Mouse (Mus musculus) midbrain, embryonic 12.5 days (tissue): ENCODE measurements around the gene Golph3l. TPM values are rescaled to one million over a fixed set of nuclear protein-coding genes. Genes with fewer than 3 reads are reported as not detected.
"Not testable (repeated sequence)": the region's sequence is repeated elsewhere in the genome, so short reads cannot be mapped to it uniquely, and the experiment has no call there.

Source experiments
- ATAC-seq: fragments of 200-750 bp; cut with Nextera tagmentation; 2 replicates; pipeline ENCODE4 v1.8.0; 2017; ENCODE audit warnings: low read depth, moderate TSS enrichment, moderate library complexity; ENCODE audit not compliant: low FRiP score
- H3K27ac ChIP-seq: fragments of 300-500 bp; sonication (generic); replicated peaks from 2 replicates; pipeline ENCODE4 v1.5.1; 2016; ENCODE audit warnings: mild to moderate bottlenecking
- H3K27me3 ChIP-seq: fragments of 300-500 bp; sonication (generic); 2 replicates; pipeline ENCODE4 v1.6.1; 2016; ENCODE audit warnings: mild to moderate bottlenecking
- H3K36me3 ChIP-seq: fragments of 300-500 bp; sonication (generic); 2 replicates; pipeline ENCODE4 v1.6.1; 2016
- H3K4me1 ChIP-seq: fragments of 300-500 bp; sonication (generic); 2 replicates; pipeline ENCODE4 v1.6.1; 2016
- H3K4me2 ChIP-seq: fragments of 300-500 bp; sonication (generic); replicated peaks from 2 replicates; pipeline ENCODE4 v1.6.1; 2016; ENCODE audit warnings: mild to moderate bottlenecking, moderate library complexity
- H3K4me3 ChIP-seq: fragments of 300-500 bp; sonication (generic); 2 replicates; pipeline ENCODE4 v1.5.1; 2016; ENCODE audit warnings: mild to moderate bottlenecking
- H3K9ac ChIP-seq: fragments of 300-500 bp; sonication (generic); replicated peaks from 2 replicates; pipeline ENCODE4 v1.6.1; 2016; ENCODE audit warnings: mild to moderate bottlenecking, moderate library complexity
- H3K9me3 ChIP-seq: fragments of 300-500 bp; sonication (generic); 2 replicates; pipeline ENCODE4 v1.6.1; 2016; ENCODE audit warnings: mild to moderate bottlenecking
- WGBS: fragments of 180-500 bp; shearing (Covaris S2); methylation state at CpG from one replicate; pipeline ENCODE4 v1.1.7; 2016; 5-methylcytosine and 5-hydroxymethylcytosine counted together
- polyA plus RNA-seq: library from polyadenylated mRNA; unstranded; fragments of >200 nt; fragmentation: Nextera tagmentation; extraction: Ambion mirVana; gene quantifications from 2 replicates; pipeline ENCODE4 v1.2.1, GENCODE M21; 2016

The Golph3l gene
- polyA plus RNA-seq, 1 experiment from 2014 or later = 37.8 TPM

GRCm38 (mm10) chr3:95648016-95648415, 59.3 kb downstream of the Golph3l start:
- 0 out of 2 replicates have a peak, but pooled peaks cover 4% of the 10 kb centered on the region for H3K4me1 ChIP-seq
- no peaks in the 10 kb centered on the region for H3K36me3 ChIP-seq
- 92% methylated on average over 5 of the region's 5 CpGs for WGBS
- no peak for ATAC-seq
- H3K4me3 ChIP-seq = no peak overlapping the region
- H3K9ac ChIP-seq = no peak overlapping the region
- no peak overlapping the region for H3K4me2 ChIP-seq
- H3K27ac ChIP-seq = no peak overlapping the region
- H3K9me3 ChIP-seq = no peaks in the 10 kb centered on the region
- H3K27me3 ChIP-seq = no peaks in the 10 kb centered on the region

- Histone ChIP-seq H3K9ac (no peak overlapping the region), H3K4me3 (no peak overlapping the region), H3K27me3 (no peaks in the 10 kb centered on the region), H3K36me3 (no peaks in the 10 kb centered on the region), H3K27ac (no peak overlapping the region), H3K9me3 (no peaks in the 10 kb centered on the region), H3K4me2 (no peak overlapping the region), H3K4me1 (0 out of 2 replicates have a peak, but pooled peaks cover 7% of the 10 kb centered on the region)
- 83% methylated on average over 6 of the region's 6 CpGs for WGBS
- no peak for ATAC-seq
Measured at GRCm38 (mm10) chr3:95650276-95651032, 61.7 kb downstream of the Golph3l start.

GRCm38 (mm10) chr3:95651033-95651373, 62.3 kb downstream of the Golph3l start:
- no peak overlapping the region for H3K27ac ChIP-seq
- no peak overlapping the region for H3K4me2 ChIP-seq
- H3K9ac ChIP-seq = no peak overlapping the region
- H3K4me3 ChIP-seq = no peak overlapping the region
- WGBS = 96% methylated on average over 3 of the region's 3 CpGs
- H3K9me3 ChIP-seq = no peaks in the 10 kb centered on the region
- 0 out of 2 replicates have a peak, but pooled peaks cover 7% of the 10 kb centered on the region for H3K4me1 ChIP-seq
- ATAC-seq = no peak
- no peaks in the 10 kb centered on the region for H3K27me3 ChIP-seq
- no peaks in the 10 kb centered on the region for H3K36me3 ChIP-seq

GRCm38 (mm10) chr3:95651391-95652203, 62.9 kb downstream of the Golph3l start:
- Histone ChIP-seq H3K4me3 (no peak overlapping the region), H3K9ac (no peak overlapping the region), H3K4me2 (no peak overlapping the region), H3K9me3 (no peaks in the 10 kb centered on the region), H3K4me1 (0 out of 2 replicates have a peak, but pooled peaks cover 7% of the 10 kb centered on the region), H3K27ac (no peak overlapping the region), H3K36me3 (no peaks in the 10 kb centered on the region), H3K27me3 (no peaks in the 10 kb centered on the region)
- ATAC-seq = no peak
- 91% methylated on average over 16 of the region's 16 CpGs for WGBS

GRCm38 (mm10) chr3:95652204-95652811, 63.6 kb downstream of the Golph3l start:
- no peak for ATAC-seq
- H3K9me3 ChIP-seq = no peaks in the 10 kb centered on the region
- WGBS = 52% methylated on average over 7 of the region's 7 CpGs
- H3K27me3 ChIP-seq = no peaks in the 10 kb centered on the region
- no peak overlapping the region for H3K27ac ChIP-seq
- no peak overlapping the region for H3K4me3 ChIP-seq
- H3K9ac ChIP-seq = no peak overlapping the region
- 0 out of 2 replicates have a peak, but pooled peaks cover 7% of the 10 kb centered on the region for H3K4me1 ChIP-seq
- no peak overlapping the region for H3K4me2 ChIP-seq
- H3K36me3 ChIP-seq = no peaks in the 10 kb centered on the region

- Histone ChIP-seq H3K4me2 (no peak overlapping the region), H3K9ac (no peak overlapping the region), H3K4me3 (no peak overlapping the region), H3K36me3 (no peaks in the 10 kb centered on the region), H3K27me3 (no peaks in the 10 kb centered on the region), H3K27ac (no peak overlapping the region), H3K4me1 (0 out of 2 replicates have a peak, but pooled peaks cover 7% of the 10 kb centered on the region), H3K9me3 (no peaks in the 10 kb centered on the region)
- 18% methylated on average over 6 of the region's 6 CpGs for WGBS
- ATAC-seq = no peak
Measured at GRCm38 (mm10) chr3:95652871-95653270, 64.1 kb downstream of the Golph3l start.

- WGBS = 17% methylated on average over 11 of the region's 11 CpGs
Measured at GRCm38 (mm10) chr3:95653473-95654034, 64.8 kb downstream of the Golph3l start.

GRCm38 (mm10) chr3:95654371-95654770, 65.6 kb downstream of the Golph3l start:
- not testable (repeated sequence) for H3K27me3 ChIP-seq, ATAC-seq, H3K4me3 ChIP-seq, H3K9ac ChIP-seq, H3K4me2 ChIP-seq, H3K9me3 ChIP-seq, H3K27ac ChIP-seq, H3K4me1 ChIP-seq, H3K36me3 ChIP-seq
- WGBS = 97% methylated on average over 3 of the region's 3 CpGs

More at GRCm38 (mm10) chr3:95653473-95654034, 64.8 kb downstream of the Golph3l start:
- 0 out of 2 replicates have a peak, but pooled peaks cover 7% of the 10 kb centered on the region for H3K4me1 ChIP-seq
- H3K9me3 ChIP-seq = no peaks in the 10 kb centered on the region
- no peak overlapping the region for H3K4me2 ChIP-seq
- H3K4me3 ChIP-seq = no peak overlapping the region
- no peaks in the 10 kb centered on the region for H3K36me3 ChIP-seq
- H3K9ac ChIP-seq = no peak overlapping the region
- 0 out of 2 replicates have a peak overlapping the region, but pooled peaks have one; percentile 4 for H3K27ac ChIP-seq
- ATAC-seq = no peak
- no peaks in the 10 kb centered on the region for H3K27me3 ChIP-seq

- WGBS = 85% methylated on average over 5 of the region's 5 CpGs
Measured at GRCm38 (mm10) chr3:95655437-95655836, 66.7 kb downstream of the Golph3l start.

GRCm38 (mm10) chr3:95657108-95657507, 68.4 kb downstream of the Golph3l start:
- no peak overlapping the region for H3K9ac ChIP-seq
- H3K36me3 ChIP-seq = peaks cover 14% of the 10 kb centered on the region
- peaks cover 28% of the 10 kb centered on the region for H3K4me1 ChIP-seq
- H3K27ac ChIP-seq = no peak overlapping the region
- H3K27me3 ChIP-seq = no peaks in the 10 kb centered on the region
- H3K4me3 ChIP-seq = no peak overlapping the region
- WGBS = 90% methylated on average over 3 of the region's 3 CpGs
- no peak for ATAC-seq
- H3K4me2 ChIP-seq = no peak overlapping the region
- H3K9me3 ChIP-seq = no peaks in the 10 kb centered on the region

More at GRCm38 (mm10) chr3:95655437-95655836, 66.7 kb downstream of the Golph3l start:
- Histone ChIP-seq H3K4me2 (no peak overlapping the region), H3K9ac (no peak overlapping the region), H3K27ac (no peak overlapping the region), H3K4me3 (no peak overlapping the region), H3K27me3 (no peaks in the 10 kb centered on the region), H3K36me3 (peaks cover 2% of the 10 kb centered on the region), H3K9me3 (no peaks in the 10 kb centered on the region), H3K4me1 (peaks cover 12% of the 10 kb centered on the region)
- no peak for ATAC-seq

- H3K4me1 ChIP-seq = peaks cover 31% of the 10 kb centered on the region
- H3K27me3 ChIP-seq = no peaks in the 10 kb centered on the region
- H3K4me3 ChIP-seq = peak overlapping the region; percentile 99
- 87% methylated on average over 3 of the region's 3 CpGs for WGBS
- ATAC-seq = no peak
- peak overlapping the region; percentile 99; the same call in 1 of the 2 replicates for H3K9ac ChIP-seq
- peak overlapping the region; percentile 63 for H3K4me2 ChIP-seq
- H3K36me3 ChIP-seq = peaks cover 20% of the 10 kb centered on the region
- no peaks in the 10 kb centered on the region for H3K9me3 ChIP-seq
- H3K27ac ChIP-seq = no peak overlapping the region
Measured at GRCm38 (mm10) chr3:95657711-95658110, 69.0 kb downstream of the Golph3l start.
